Mouse (Mus musculus) neural tube, embryonic 14.5 days (tissue): ENCODE measurements around the gene Tor1aip2. TPM values are rescaled to one million over a fixed set of nuclear protein-coding genes. Genes with fewer than 3 reads are reported as not detected.
"Not testable (repeated sequence)": the region's sequence is repeated elsewhere in the genome, so short reads cannot be mapped to it uniquely, and the experiment has no call there.

Experiments
- ATAC-seq: fragments of 200-750 bp; cut with Nextera tagmentation; 2 replicates; pipeline ENCODE4 v1.8.0; 2017; ENCODE audit warnings: low read depth, mild to moderate bottlenecking, moderate TSS enrichment, moderate library complexity
- H3K27ac ChIP-seq: fragments of 300-500 bp; sonication (generic); 2 replicates; pipeline ENCODE4 v1.5.1; 2014; ENCODE audit warnings: low read depth, mild to moderate bottlenecking, control low read depth, low read length, moderate library complexity, mixed read lengths
- H3K27me3 ChIP-seq: fragments of 300-500 bp; sonication (generic); 2 replicates; pipeline ENCODE4 v1.6.1; 2014; ENCODE audit warnings: low read length; ENCODE audit not compliant: control insufficient read depth, insufficient read depth
- H3K36me3 ChIP-seq: fragments of 300-500 bp; sonication (generic); 2 replicates; pipeline ENCODE4 v1.6.1; 2014; ENCODE audit warnings: low read length, mixed read lengths; ENCODE audit not compliant: control insufficient read depth, insufficient read depth
- H3K4me1 ChIP-seq: fragments of 300-500 bp; sonication (generic); 2 replicates; pipeline ENCODE4 v1.6.1; 2014; ENCODE audit warnings: low read length; ENCODE audit not compliant: control insufficient read depth, insufficient read depth
- H3K4me2 ChIP-seq: fragments of 300-500 bp; sonication (generic); 2 replicates; pipeline ENCODE4 v1.6.1; 2014; ENCODE audit warnings: mild to moderate bottlenecking, low read depth, low read length, control low read depth
- H3K4me3 ChIP-seq: fragments of 300-500 bp; sonication (generic); 2 replicates; pipeline ENCODE4 v1.5.1; 2014; ENCODE audit warnings: low read depth, low read length, control low read depth, mixed read lengths
- H3K9ac ChIP-seq: fragments of 300-500 bp; sonication (generic); replicated peaks from 2 replicates; pipeline ENCODE4 v1.6.1; 2014; ENCODE audit warnings: low read depth, mild to moderate bottlenecking, control low read depth, low read length, mixed read lengths
- H3K9me3 ChIP-seq: fragments of 300-500 bp; sonication (generic); 2 replicates; pipeline ENCODE4 v1.6.1; 2016; ENCODE audit warnings: low read length; ENCODE audit not compliant: control insufficient read depth
- WGBS: fragments of 180-500 bp; shearing (Covaris S2); extraction: QIAGEN DNeasy Blood & Tissue Kit; methylation state at CpG from one replicate; pipeline ENCODE4 v1.1.7; 2014; 5-methylcytosine and 5-hydroxymethylcytosine counted together
- polyA plus RNA-seq: library from polyadenylated mRNA; unstranded; fragments of >200 nt; fragmentation: Nextera tagmentation; extraction: Ambion mirVana; gene quantifications from 2 replicates; pipeline ENCODE4 v1.2.1, GENCODE M21; 2014

Gene Tor1aip2
- polyA plus RNA-seq, 1 experiment from 2014 or later = 61.0 TPM

- Histone ChIP-seq H3K4me2 (no peak overlapping the region), H3K9me3 (no peaks in the 10 kb centered on the region), H3K36me3 (peaks cover 9% of the 10 kb centered on the region; the same call in 1 of the 2 replicates), H3K4me1 (peaks cover 20% of the 10 kb centered on the region), H3K9ac (no peak overlapping the region), H3K4me3 (no peak overlapping the region), H3K27ac (no peak overlapping the region), H3K27me3 (no peaks in the 10 kb centered on the region)
- no peak for ATAC-seq
- WGBS = 67% methylated on average over 5 of the region's 5 CpGs
Observed at GRCm38 (mm10) chr1:156037144-156037583, 2.0 kb downstream of the Tor1aip2 start.

DNA sequence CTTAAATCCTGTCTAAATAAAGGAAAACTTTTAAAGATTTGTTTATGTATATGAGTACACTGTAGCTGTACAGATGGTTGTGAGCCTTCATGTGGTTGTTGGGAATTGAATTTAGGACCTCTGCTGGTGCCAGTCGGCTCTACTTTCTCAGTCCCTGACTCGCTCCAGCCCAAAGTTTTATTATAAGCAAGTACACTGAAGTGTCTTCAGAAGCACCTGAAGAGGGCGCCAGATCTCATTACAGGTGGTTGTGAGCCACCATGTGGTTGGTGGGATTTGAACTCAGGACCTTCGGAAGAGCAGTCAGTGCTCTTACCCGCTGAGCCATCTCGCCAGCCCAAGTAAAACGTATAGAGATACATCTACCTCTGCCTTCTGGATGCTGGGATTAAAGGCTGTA is 4.8 kb downstream of the Tor1aip2 start:
- peaks cover 16% of the 10 kb centered on the region for H3K4me1 ChIP-seq
- not testable (repeated sequence) for H3K4me2 ChIP-seq, H3K9ac ChIP-seq, ATAC-seq, H3K9me3 ChIP-seq, H3K27me3 ChIP-seq, H3K36me3 ChIP-seq, H3K27ac ChIP-seq, H3K4me3 ChIP-seq
- WGBS = 69% methylated on average over 7 of the region's 7 CpGs

DNA sequence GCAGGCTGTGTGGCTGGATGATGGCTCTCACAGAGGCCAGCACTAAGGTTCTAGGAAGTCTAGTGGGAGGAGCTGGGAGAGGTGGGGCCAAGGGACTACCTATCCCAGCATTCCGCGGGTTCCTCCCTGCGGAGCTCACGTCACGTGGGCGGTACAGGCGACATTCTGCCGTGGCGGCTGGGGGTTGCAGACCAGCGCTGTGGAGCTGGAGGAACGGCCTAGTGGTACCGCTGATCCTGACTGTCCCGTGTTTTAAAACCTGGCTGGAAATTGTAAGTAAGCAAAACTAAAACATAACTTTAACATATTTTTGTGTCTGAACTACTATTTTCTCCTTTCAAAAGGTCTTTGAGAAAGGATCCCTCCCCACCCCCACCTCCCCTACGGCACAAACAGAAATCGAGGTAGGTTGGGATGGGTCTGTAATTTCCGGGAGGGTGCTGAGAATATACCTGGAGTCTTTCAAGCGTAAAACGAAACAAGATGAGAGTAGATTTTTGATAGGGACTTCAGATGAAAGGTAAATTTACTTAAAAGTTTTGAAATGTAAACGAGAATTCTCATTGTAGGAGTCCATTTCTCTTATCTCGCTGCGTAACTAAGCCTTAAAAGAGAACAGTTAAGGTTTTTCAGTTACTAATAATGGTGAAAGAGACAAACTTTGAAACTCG is 5.7 kb downstream of the Tor1aip2 start:
- Histone ChIP-seq H3K27ac (no peak overlapping the region), H3K27me3 (no peaks in the 10 kb centered on the region), H3K9me3 (no peaks in the 10 kb centered on the region), H3K4me3 (peak overlapping the region; percentile 59), H3K4me1 (peaks cover 15% of the 10 kb centered on the region), H3K4me2 (peak overlapping the region; percentile 63), H3K9ac (peak overlapping the region; percentile 48; the same call in 1 of the 2 replicates), H3K36me3 (peaks cover 3% of the 10 kb centered on the region; the same call in 1 of the 2 replicates)
- ATAC-seq = peak; percentile 83
- 2% methylated on average over 22 of the region's 22 CpGs for WGBS

DNA sequence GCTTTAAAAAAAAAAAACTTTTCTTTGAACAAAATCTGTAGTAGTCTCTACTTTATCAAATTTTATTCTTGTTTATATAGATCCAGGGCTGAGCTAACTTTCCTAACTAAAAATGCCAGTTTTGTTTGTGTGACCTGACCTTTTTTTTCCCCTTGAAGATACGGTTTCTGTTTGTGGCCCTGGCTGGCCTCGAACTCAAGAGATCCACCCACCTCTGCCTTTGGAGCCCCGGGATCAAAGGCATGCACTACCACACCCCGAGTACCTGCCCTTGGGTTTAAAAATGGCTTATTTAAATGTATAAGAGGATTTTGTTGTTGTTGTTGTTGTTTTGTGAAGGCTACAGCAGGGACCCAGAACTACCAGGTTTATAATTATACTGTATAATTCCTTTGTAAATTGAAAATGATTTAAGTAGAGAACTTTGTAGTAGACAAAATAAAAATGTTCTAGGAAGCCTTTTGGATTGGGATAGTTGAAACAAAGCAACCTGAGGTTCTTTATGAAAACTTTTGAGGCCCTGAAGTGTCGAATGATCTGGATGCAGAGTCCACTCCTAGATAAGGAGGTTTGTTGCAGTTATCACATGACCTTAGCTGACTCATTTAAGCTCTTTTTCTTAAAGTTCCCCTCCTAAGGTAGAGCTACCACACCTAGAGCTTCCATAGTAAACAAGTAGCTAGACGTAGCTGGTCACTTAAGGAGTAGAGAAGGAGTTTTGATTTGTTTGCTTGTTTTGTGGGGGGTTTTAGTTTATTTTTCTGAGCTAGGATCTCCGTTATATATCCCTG is 6.4 kb downstream of the Tor1aip2 start:
- Histone ChIP-seq H3K4me1 (peaks cover 15% of the 10 kb centered on the region), H3K4me3 (peak overlapping the region; percentile 59), H3K4me2 (peak overlapping the region; percentile 63), H3K27ac (no peak overlapping the region), H3K36me3 (peaks cover 3% of the 10 kb centered on the region; the same call in 1 of the 2 replicates), H3K27me3 (no peaks in the 10 kb centered on the region), H3K9me3 (no peaks in the 10 kb centered on the region), H3K9ac (no peak overlapping the region)
- WGBS = 56% methylated on average over 7 of the region's 7 CpGs
- ATAC-seq = no peak

GRCm38 (mm10) chr1:156042481-156042880 is 7.3 kb downstream of the Tor1aip2 start:
- WGBS = 94% methylated on average over 5 of the region's 5 CpGs
- Histone ChIP-seq H3K27ac (no peak overlapping the region), H3K9ac (no peak overlapping the region), H3K4me2 (peak overlapping the region; percentile 63; the same call in 1 of the 2 replicates), H3K4me1 (peaks cover 15% of the 10 kb centered on the region), H3K9me3 (no peaks in the 10 kb centered on the region), H3K27me3 (no peaks in the 10 kb centered on the region), H3K36me3 (peaks cover 3% of the 10 kb centered on the region; the same call in 1 of the 2 replicates), H3K4me3 (no peak overlapping the region)
- no peak for ATAC-seq

DNA sequence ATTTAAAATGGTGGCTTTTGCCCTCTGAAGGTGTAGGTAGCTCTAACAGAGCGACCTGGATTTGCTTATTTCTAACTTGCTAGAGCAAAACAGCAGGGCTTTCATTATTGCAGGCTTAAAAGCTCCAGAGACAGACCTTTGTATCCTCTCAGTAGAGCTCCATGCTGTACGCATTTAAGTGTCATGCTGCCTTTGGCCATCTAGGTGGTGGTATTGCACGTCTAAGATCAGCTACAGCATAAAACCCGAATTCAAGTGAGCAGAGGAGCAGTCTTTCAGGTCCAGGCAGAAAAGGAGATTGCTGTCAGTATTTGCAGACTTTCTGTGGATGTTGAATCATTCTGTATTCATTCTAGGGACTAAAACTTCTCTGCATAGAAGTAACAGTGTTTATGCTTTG is 7.8 kb downstream of the Tor1aip2 start:
- Histone ChIP-seq H3K9ac (no peak overlapping the region), H3K36me3 (peaks cover 3% of the 10 kb centered on the region; the same call in 1 of the 2 replicates), H3K27ac (no peak overlapping the region), H3K4me2 (no peak overlapping the region), H3K4me3 (no peak overlapping the region), H3K27me3 (no peaks in the 10 kb centered on the region), H3K4me1 (peaks cover 15% of the 10 kb centered on the region), H3K9me3 (no peaks in the 10 kb centered on the region)
- ATAC-seq = no peak
- 22% methylated on average over 4 of the region's 4 CpGs for WGBS

DNA sequence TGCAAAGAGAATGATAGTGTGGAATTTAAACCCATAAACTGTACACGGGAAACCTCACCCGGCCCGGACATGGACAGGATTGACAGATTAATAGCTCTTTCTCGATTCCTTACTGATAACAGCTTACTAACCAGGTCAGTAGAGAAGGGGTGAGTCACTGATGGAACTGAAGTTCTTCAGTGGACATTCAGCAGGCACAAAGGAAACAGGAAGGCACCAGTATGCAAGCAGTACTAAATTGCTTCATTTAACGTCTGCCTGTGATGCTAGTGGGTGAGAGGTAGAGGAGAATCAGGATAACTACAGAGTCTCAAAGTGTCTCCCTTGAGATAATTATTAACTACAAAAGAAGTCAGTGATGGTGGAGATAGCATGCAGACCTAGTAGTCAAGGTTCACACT is 9.0 kb downstream of the Tor1aip2 start:
- H3K27me3 ChIP-seq = no peaks in the 10 kb centered on the region
- ATAC-seq = no peak
- peaks cover 15% of the 10 kb centered on the region for H3K4me1 ChIP-seq
- H3K4me3 ChIP-seq = no peak overlapping the region
- no peak overlapping the region for H3K4me2 ChIP-seq
- no peak overlapping the region for H3K9ac ChIP-seq
- H3K9me3 ChIP-seq = no peaks in the 10 kb centered on the region
- 76% methylated on average over 5 of the region's 5 CpGs for WGBS
- no peak overlapping the region for H3K27ac ChIP-seq
- peaks cover 3% of the 10 kb centered on the region; the same call in 1 of the 2 replicates for H3K36me3 ChIP-seq

DNA sequence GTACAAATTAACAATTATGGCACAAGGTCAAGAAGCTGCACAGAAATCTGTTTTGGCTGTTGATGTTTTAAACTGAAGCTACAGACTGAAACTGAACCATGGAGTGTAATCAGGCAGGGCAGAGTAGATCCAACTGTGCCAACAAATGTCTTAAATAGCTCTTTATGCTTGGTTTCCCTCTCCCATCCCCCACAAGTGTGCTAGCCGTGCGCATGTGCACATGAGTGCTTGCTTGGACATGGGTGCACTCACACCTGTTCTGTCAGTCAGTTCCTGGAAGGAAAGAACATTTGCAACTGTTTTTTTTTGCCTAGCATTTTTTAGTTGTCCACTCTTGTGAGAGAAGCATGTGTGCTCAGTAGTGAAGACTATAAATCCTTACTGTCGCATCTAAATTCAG is 11.5 kb downstream of the Tor1aip2 start:
- WGBS = 79% methylated on average over 3 of the region's 3 CpGs
- no peak overlapping the region for H3K4me2 ChIP-seq
- peaks cover 11% of the 10 kb centered on the region for H3K36me3 ChIP-seq
- H3K27ac ChIP-seq = no peak overlapping the region
- no peak for ATAC-seq
- H3K9ac ChIP-seq = no peak overlapping the region
- no peak overlapping the region for H3K4me3 ChIP-seq
- no peaks in the 10 kb centered on the region for H3K27me3 ChIP-seq
- peaks cover 11% of the 10 kb centered on the region for H3K4me1 ChIP-seq
- H3K9me3 ChIP-seq = no peaks in the 10 kb centered on the region

DNA sequence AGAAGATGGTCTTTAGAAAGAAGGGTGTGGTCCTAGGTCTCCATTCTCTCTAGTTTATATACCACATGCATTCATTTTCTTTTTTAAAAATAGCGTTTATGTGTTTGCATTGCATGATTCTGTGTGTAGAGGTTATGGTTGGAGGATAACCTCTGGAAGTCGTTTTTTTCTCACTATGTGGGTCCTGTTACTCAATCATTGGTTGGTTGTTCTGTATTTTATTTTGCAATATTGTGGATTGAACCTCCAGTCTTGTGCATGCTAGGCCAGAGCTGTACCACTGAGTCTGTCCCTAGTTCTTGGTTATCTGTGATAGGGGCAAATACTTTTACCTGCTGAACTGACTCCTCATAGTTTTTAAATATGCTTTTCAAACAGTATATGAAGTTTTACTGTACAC is 23.0 kb downstream of the Tor1aip2 start:
- H3K9me3 ChIP-seq = no peaks in the 10 kb centered on the region

More for the DNA sequence above, 23.0 kb downstream of the Tor1aip2 start:
- no peak overlapping the region for H3K9ac ChIP-seq
- no peak overlapping the region for H3K4me2 ChIP-seq
- H3K27ac ChIP-seq = no peak overlapping the region
- H3K27me3 ChIP-seq = no peaks in the 10 kb centered on the region
- H3K36me3 ChIP-seq = peaks cover 8% of the 10 kb centered on the region; the same call in 1 of the 2 replicates
- ATAC-seq = no peak
- no peaks in the 10 kb centered on the region for H3K4me1 ChIP-seq
- no peak overlapping the region for H3K4me3 ChIP-seq
- 98% methylated on average over 2 of the region's 2 CpGs for WGBS
